Mouse (Mus musculus) inflammation-experienced regulatory T-cells, adult 6 months (primary cell): ENCODE data around the gene Specc1. TPM values are rescaled to one million over a fixed set of nuclear protein-coding genes. Genes with fewer than 3 reads are reported as not detected.

ENCODE experiments used
- ATAC-seq: one replicate; pipeline ENCODE4 v1.8.0; 2017
- polyA plus RNA-seq, 3 experiments: library from polyadenylated mRNA; unstranded; fragments of 100-300 nt; shearing (Covaris generic); gene quantifications; one replicate each; pipeline ENCODE4 v1.2.1; 2017

The Specc1 gene
- polyA plus RNA-seq, 3 experiments from 2014 or later = 0.87 to 6.0 (median 3.3) TPM

DNA sequence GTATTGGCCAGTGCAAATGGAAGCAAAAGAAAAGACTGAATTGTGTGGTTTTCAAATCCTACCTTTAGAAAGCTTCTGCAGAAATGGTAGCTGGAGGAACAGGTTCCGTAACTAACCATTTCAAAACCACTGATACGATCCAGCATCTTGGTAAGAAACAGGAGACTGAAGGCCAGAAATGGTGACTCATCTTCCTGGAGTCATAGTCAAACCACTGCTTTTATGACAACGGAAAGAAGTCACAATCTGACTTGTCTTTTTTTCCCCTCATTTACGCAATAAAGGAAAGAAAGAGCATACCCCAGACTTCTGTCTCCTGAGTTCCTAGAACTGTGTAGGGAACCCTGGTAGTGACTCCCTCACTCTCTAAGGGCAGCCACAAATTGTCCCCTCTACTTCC lies 228.3 kb downstream of the Specc1 start:
- ATAC-seq = no peak

DNA sequence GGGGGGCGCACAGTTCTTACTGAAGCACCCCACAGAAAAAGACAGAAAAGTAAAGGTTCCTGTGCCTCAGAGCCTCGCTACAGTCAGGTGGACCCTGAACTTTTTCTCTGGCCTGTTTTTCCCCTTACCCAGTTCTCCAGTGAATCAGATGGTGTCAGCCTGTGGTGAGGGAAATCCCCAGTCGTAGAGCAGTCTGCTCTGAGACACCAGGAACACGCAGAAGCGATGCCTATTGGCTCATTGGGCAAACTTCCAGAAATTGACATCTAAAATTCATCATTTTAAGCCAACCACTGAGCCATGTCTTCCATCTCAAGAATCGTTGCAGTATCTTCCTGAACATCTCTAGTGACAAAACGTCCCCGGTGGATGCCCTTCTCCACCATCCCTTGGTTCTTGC lies 230.5 kb downstream of the Specc1 start:
- ATAC-seq = peak; percentile 54

DNA sequence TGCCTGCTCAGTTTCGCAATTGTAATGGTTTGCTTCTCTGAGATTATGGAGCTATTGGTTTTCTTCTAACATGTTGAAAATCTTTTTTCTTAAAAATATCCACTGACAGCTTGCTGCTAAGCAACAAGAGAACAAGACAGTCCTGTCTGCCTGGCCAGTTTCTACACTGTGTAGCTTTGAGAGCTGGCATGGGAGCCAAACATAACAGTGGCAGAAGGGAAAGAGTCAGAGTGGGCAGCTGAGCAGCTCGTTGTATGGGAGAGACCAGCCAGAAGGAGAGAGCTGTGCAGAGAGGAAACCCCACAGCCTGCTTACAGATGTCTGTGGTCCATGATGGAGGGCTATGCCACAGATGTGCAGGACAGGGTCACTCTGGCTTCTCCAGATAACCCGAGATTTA lies 235.5 kb downstream of the Specc1 start:
- no peak for ATAC-seq

DNA sequence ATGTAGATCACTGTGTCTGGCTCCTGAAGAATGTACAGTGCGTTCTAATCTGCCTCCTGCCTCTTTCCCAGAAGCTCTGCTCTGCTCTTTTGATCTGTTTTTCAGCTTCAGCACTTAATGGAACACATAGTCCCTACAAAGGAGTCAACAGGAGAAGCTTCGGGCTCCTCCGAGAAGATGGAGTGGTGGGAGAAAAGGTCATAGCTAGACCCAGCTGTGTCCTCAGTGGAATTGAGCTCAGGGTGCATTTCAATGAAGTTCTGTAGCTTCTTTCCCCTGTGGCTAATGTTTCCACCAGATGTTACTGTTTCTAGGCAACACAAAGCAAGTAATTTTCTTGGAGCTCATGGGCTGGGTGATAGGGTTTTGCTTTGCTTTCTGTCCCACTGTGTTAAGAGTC lies 236.6 kb downstream of the Specc1 start:
- no peak for ATAC-seq

- no peak for ATAC-seq
Observed at GRCm38 (mm10) chr11:62194217-62194616, 237.7 kb downstream of the Specc1 start.

DNA sequence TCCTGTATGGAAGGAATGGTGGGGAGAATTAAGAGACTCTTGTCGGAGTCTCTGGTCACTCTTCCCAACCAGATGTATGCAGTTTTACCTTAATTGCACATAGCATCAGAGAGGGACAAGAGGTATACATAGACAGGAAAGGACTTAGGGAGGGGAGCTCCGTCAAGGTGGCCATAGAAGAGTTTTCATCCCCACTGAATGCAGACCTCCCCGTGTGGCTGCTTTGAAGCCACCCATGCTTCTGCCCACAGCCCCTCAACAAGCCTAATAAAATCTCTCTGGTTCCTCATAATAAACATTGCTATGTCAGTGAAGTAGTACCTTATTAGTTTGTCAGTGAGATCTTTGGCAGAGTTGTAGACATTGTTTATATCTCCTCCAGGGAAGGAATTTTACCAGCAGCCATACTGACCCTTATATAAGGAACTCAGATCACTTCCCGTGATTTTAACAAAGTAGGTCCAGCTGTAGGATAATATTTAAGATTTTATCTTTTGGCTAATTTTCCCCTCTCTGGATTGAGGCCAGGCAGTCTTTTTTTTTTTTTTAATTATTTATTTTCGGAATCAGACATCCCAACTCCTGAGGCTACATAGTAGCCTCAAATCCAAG lies 244.4 kb downstream of the Specc1 start:
- no peak for ATAC-seq

DNA sequence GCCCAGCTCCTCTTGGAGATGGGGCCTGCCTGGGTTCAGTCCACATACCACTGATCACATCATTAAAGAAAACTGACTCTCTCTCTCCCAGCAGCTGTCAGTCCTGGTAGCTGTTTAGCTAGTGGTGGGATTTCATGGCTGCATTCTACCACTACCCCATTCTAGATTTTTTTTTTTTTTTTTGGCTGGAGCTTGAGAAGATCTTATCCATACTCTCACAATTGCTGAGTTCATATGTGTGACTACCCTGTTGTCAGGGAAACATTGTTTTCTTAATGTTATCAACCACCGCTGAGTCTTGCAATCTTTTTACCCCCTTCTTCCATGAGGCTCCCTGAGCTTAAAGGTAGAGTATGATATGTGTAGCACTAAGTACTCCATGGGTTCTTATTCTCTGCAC lies 246.1 kb downstream of the Specc1 start:
- ATAC-seq = no peak

- ATAC-seq = no peak
Observed at GRCm38 (mm10) chr11:62209111-62209510, 252.5 kb downstream of the Specc1 start.

GRCm38 (mm10) chr11:62209891-62210290 lies 253.3 kb downstream of the Specc1 start:
- no peak for ATAC-seq

GRCm38 (mm10) chr11:62213384-62213989 lies 256.9 kb downstream of the Specc1 start:
- no peak for ATAC-seq

DNA sequence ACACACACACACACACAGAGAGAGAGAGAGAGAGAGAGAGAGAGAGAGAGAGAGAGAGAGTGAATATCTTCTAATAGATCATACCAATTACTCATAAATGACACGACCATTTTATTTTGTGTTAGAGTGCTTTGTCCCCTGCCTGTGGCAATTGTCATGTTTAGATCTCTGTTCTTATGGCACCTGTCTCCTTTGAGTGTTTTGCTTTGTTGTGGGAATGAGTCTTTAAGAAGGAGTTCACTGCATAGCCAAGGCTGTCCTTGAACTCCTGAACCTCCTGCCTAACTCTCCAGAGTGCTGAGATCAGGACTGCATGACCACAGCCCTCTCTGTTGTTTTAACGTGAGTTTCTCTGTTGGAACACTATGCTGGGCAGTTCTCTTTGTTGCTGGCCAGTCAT lies 258.5 kb downstream of the Specc1 start:
- no peak for ATAC-seq

- no peak for ATAC-seq
Observed at GRCm38 (mm10) chr11:62217751-62218150, 261.2 kb downstream of the Specc1 start.

- no peak for ATAC-seq
Observed at GRCm38 (mm10) chr11:62220756-62221510, 264.4 kb downstream of the Specc1 start.

DNA sequence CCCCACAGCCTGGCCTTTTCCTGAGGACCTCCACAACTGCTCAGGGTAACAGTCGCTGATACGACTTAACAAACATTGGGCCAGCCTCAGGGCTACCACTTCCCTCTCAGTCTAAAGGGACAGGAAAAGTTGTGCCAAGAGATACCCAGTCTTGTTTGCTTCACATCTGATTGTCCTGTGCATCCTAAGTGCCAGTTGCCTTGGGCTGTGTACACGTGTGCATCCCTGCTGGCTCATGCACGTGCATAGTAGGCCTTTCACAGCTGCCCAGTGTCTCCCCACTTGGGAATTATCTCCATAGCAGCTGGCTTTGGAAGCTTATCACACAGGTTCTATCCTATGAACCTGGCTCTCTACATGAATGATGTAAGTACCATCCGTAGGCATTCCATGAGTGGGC lies 266.9 kb downstream of the Specc1 start:
- ATAC-seq = no peak

DNA sequence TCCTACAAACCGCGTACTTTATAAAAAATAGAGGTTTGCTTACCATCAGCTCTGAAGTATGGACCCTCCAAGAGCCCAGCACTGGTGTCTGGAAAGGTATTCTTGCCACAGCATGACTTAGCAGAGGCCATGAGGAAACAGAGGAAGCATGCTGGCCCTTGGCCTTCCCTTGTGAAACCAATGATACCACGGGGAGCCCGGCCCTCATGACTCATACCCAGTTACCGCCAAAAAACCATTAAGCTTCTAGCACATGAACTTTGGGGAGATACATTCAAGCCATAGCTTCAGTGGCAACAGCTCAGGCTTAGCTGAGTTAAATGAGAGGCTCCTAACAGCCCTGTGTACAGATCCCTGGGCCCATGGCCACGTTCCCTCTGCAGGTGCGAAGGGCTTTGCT lies 267.4 kb downstream of the Specc1 start:
- ATAC-seq = no peak

- ATAC-seq = no peak
Observed at GRCm38 (mm10) chr11:62224797-62225196, 268.2 kb downstream of the Specc1 start.

GRCm38 (mm10) chr11:62240631-62241261 lies 284.2 kb downstream of the Specc1 start:
- ATAC-seq = no peak

DNA sequence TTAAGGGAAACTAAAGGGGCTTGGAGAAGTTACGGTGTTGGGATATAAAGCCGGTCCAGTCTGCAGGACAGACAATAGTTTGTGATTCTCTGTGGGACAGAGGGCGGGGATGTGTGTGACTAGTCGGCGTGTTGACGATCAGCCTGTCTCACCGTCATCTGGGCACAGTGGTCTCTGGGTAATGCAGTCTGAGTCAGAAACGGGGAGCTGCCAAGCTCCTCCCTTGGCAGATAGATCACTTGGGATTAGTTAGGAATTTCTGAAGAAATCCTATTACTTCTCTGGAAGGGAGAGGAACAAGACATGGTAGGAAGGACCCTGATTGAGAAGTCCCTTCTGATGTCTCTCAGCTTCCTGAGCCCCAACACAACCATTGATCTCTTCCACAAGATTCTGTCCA lies 287.3 kb downstream of the Specc1 start:
- no peak for ATAC-seq

DNA sequence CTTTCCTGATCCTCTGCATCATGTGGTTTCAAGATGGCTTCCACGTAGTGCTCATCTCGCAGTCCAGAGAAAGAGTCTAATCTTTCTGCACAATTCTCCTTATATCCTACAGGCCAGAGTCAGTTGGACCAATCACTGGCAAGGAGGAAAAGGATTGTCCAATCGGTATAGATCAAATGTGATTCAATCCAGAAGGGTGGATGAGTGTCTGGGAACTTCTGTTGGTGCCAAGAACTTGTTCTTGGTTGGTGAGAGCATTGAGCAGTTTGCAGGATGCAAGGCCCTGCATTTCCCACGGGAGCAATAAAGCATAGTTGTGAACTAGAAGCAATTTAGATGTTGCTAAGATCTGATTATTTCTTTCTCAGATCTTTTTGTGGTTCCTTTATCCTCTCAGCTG lies 287.9 kb downstream of the Specc1 start:
- ATAC-seq = no peak

DNA sequence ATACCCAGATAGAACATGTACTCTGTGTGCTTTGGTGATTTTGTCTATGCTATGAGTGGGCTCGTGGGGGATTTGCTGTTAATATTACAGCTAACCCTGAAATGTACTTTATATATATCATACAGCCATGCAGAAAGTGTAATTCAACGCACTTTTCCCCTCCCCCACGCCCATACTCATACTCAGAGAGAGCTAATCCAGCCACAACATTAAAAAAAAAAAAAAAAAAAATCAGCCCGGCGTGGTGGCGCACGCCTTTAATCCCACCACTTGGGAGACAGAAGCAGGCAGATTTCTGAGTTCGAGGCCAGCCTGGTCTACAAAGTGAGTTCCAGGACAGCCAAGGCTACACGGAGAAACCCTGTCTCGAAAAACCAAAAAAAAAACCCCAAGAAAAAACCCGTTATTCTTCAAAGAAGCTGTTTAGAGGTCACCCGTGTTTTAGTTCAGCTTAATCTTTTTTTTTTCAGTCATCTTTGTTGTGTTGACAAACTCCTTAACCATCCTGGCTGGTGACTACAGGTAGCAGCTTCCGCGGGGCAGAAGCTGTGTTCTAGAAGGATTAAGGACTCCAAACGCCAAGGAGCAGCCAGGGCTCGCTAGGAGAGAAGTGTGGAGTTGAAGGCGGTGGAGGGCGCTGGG lies 291.3 kb downstream of the Specc1 start:
- no peak for ATAC-seq

DNA sequence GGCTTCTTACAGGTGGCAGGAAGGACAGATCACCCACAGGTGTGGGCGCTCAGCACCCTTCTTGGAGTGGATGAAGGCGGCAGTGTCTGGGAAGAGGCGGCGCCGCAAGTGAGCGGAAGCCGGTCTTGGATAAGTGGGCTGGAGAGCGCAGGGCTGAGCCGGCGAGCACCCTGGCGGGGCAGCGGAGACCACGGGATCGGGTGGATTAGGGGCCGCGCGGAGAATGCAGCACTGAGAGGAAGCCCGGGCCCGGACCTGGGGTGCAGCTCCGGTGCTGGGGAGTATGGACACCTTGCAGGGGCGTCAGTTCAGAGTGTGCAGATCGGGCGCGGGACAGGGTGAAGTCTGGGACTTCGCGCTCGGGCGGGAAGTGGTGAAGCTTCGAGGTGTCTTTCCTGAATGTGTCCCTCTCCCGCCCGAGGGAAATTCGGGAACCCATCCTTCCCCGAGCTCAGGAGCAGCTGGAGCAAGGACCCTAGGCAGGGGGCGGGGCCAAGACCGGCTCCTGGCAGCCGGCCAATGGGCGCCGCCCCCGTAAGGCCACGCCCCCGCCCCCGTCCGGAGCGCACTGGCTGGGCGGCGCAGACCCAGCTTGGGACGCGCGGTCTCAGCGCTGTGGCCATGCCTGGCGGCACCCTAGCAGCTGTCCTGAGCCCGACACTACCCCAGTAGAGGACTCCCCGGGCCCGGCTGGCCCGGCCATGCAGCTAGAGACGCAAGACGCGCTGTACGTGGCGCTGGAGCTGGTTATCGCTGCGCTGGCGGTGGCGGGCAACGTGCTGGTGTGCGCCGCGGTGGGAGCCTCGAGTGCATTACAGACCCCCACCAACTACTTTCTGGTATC lies 292.1 kb downstream of the Specc1 start, which contains the start of gene Adora2b:
Gene Adora2b (plus strand): TSS at position 584 of the 844 bp plus-strand sequence.
- no peak for ATAC-seq
